29 mouse cellular contexts compared by ENCODE assay signal in the genomic region with DNA sequence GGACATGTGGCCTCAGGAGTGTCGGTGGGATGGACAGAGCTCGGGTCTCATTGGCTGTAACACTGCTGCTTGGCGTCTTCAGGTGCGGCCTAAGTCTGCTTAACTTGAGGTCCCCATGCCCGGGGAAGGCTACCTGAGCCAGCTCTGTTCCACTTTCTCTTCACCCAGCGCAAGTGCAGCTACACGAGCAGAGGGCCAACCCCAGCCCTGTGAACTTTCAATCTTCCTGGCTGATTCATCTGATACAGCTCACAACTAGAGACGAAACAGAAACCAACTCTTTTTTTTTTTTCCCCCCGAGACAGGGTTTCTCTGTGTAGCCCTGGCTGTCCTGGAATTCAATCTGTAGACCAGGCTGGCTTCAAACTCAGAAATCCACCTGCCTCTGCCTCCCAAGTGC. TPM values are rescaled to one million over a fixed set of nuclear protein-coding genes. Genes with fewer than 3 reads are reported as not detected.
DNase-seq lines count a peak whose midpoint lies in the region; ATAC-seq and TF ChIP-seq lines count a peak whose summit lies in the region.
"Had no signal": no experiment of that assay in that cellular context is flagged by ENCODE, and none has a peak within 500 bp of the region (broad histone marks: within the 10 kb centered on the region; RNA-seq: fewer than 3 reads in every experiment).

No protein-coding gene starts in this region.

- H3K9ac ChIP-seq in intestine, postnatal 0 days (ENCODE audit: low read depth, low read length), result no peak overlapping the region
- H3K9ac ChIP-seq in intestine, embryonic 16.5 days (ENCODE audit: low read depth, low read length), result no peak overlapping the region
- H3K9ac ChIP-seq: embryonic facial prominence, embryonic 15.5 days; forebrain, embryonic 12.5 days; forebrain, postnatal 0 days; heart, embryonic 15.5 days; kidney, embryonic 15.5 days; liver, embryonic 14.5 days; neural tube, embryonic 15.5 days had no signal

- no peaks in the 10 kb centered on the region for H3K4me1 ChIP-seq in intestine, postnatal 0 days (replicated peaks; ENCODE audit: control insufficient read depth, insufficient read depth, low read length)
- no peaks in the 10 kb centered on the region for H3K4me1 ChIP-seq in intestine, embryonic 16.5 days (ENCODE audit: control insufficient read depth, insufficient read depth, low read length)
- H3K4me1 ChIP-seq: embryonic facial prominence, embryonic 15.5 days; heart, embryonic 15.5 days; kidney, embryonic 15.5 days; neural tube, embryonic 15.5 days had no signal

- no peak for TF ChIP-seq CTCF in intestine, postnatal 0 days (IDR thresholded peaks at IDR 0.05; ENCODE audit: low read depth)

- H3K4me2 ChIP-seq in intestine, postnatal 0 days (replicated peaks; ENCODE audit: low read depth), result peak overlapping the region; percentile 14; the same call in 1 of the 2 replicates
- H3K4me2 ChIP-seq in intestine, embryonic 16.5 days (ENCODE audit: low read depth, low read length), result no peak overlapping the region
- H3K4me2 ChIP-seq: embryonic facial prominence, embryonic 15.5 days; forebrain, embryonic 12.5 days; heart, embryonic 15.5 days; kidney, embryonic 15.5 days; neural tube, embryonic 15.5 days had no signal

- no peak overlapping the region for H3K4me3 ChIP-seq in intestine, postnatal 0 days (ENCODE audit: low read depth, low read length)
- H3K4me3 ChIP-seq in intestine, embryonic 16.5 days (ENCODE audit: low read length), result no peak overlapping the region
- H3K4me3 ChIP-seq: embryonic facial prominence, embryonic 10.5 days; embryonic facial prominence, embryonic 15.5 days; forebrain, embryonic 12.5 days; heart, embryonic 10.5 days; heart, embryonic 15.5 days; kidney, embryonic 15.5 days; neural tube, embryonic 15.5 days had no signal

- no peaks in the 10 kb centered on the region for H3K27me3 ChIP-seq in intestine, postnatal 0 days (replicated peaks; ENCODE audit: control insufficient read depth, insufficient read depth, low read length)
- H3K27me3 ChIP-seq in intestine, embryonic 16.5 days (replicated peaks; ENCODE audit: control insufficient read depth, insufficient read depth, low read length), result no peaks in the 10 kb centered on the region
- H3K27me3 ChIP-seq: embryonic facial prominence, embryonic 15.5 days; heart, embryonic 15.5 days; neural tube, embryonic 15.5 days had no signal

- H3K9me3 ChIP-seq in intestine, postnatal 0 days (ENCODE audit: control insufficient read depth), result no peaks in the 10 kb centered on the region
- no peaks in the 10 kb centered on the region for H3K9me3 ChIP-seq in intestine, embryonic 16.5 days (ENCODE audit: control insufficient read depth, low read length)
- H3K9me3 ChIP-seq: embryonic facial prominence, embryonic 10.5 days; embryonic facial prominence, embryonic 15.5 days; forebrain, embryonic 12.5 days; heart, embryonic 10.5 days; heart, embryonic 15.5 days; kidney, embryonic 15.5 days; neural tube, embryonic 15.5 days had no signal

- DNase-seq in adrenal gland, adult (ENCODE audit: inconsistent age in 2 of 2, low spot score in 1 of 2), result peak; percentile 23 to 47
- no peak for DNase-seq in adrenal gland, postnatal 4 days (ENCODE audit: low spot score in 2 of 2)
- DNase-seq in induced T-regulatory cell, adult 2 months (ENCODE audit: low read depth), result peak; percentile 75
- no peak for DNase-seq in cerebellum, postnatal 25 days
- DNase-seq in spleen, adult 12 weeks (ENCODE audit: low spot score), result no peak
- DNase-seq: cerebellum, adult 11-12 months; cerebellum, adult 9-11 months; forebrain, postnatal 0 days; gastrocnemius, postnatal 14 days; heart, adult 11 months; kidney, adult 11 months; kidney, postnatal 25 days; liver; lung, adult 2 months; lung, postnatal 10 days; midbrain, embryonic 14.5 days; right cerebral cortex, postnatal 25 days had no signal

- peak; percentile 66 for ATAC-seq in intestine, postnatal 0 days
- ATAC-seq in intestine, embryonic 16.5 days, result no peak
- ATAC-seq: forebrain, postnatal 0 days; hindbrain, embryonic 16.5 days had no signal

- H3K27ac ChIP-seq in intestine, postnatal 0 days (ENCODE audit: low read depth, low read length), result no peak overlapping the region
- no peak overlapping the region for H3K27ac ChIP-seq in intestine, embryonic 16.5 days (ENCODE audit: low read length)
- H3K27ac ChIP-seq: embryonic facial prominence, embryonic 10.5 days; embryonic facial prominence, embryonic 15.5 days; forebrain, embryonic 12.5 days; heart, embryonic 10.5 days; heart, embryonic 15.5 days; kidney, embryonic 15.5 days; liver, embryonic 14.5 days; macrophage; neural tube, embryonic 15.5 days had no signal

- WGBS in intestine, postnatal 0 days, result 71% methylated on average over 9 of the region's 9 CpGs
- 77% methylated on average over 9 of the region's 9 CpGs for WGBS in intestine, embryonic 16.5 days

- H3K36me3 ChIP-seq in intestine, postnatal 0 days (ENCODE audit: control insufficient read depth, insufficient read depth), result peaks cover 27% of the 10 kb centered on the region
- no peaks in the 10 kb centered on the region for H3K36me3 ChIP-seq in intestine, embryonic 16.5 days (ENCODE audit: control insufficient read depth, insufficient read depth, low read length)

RNA-seq across cellular contexts. Expression of a gene that starts 13.9 kb away (rescaled TPM):
- 10 to 100 TPM; 54.8 to 58.3 TPM for total RNA-seq in adrenal gland, postnatal 4 days (2021)
- 52.9 and 53.7 TPM in 2 replicates for polyA plus RNA-seq in intestine, postnatal 0 days (2015; fragmentation: Nextera tagmentation; extraction: Ambion mirVana)
- polyA plus RNA-seq in intestine, embryonic 16.5 days (2015; fragmentation: Nextera tagmentation; extraction: Ambion mirVana), result 54.3 and 55.0 TPM in 2 replicates

RNA-seq across cellular contexts. Expression of a gene that starts 24.2 kb away (rescaled TPM):
- 10 to 100 TPM; 37.0 to 37.1 TPM for total RNA-seq in adrenal gland, postnatal 4 days (2021)
- 46.5 and 58.8 TPM in 2 replicates for polyA plus RNA-seq in intestine, postnatal 0 days (2015; fragmentation: Nextera tagmentation; extraction: Ambion mirVana)
- polyA plus RNA-seq in intestine, embryonic 16.5 days (2015; fragmentation: Nextera tagmentation; extraction: Ambion mirVana), result 40.5 and 45.6 TPM in 2 replicates

RNA-seq across cellular contexts. Expression of a gene that starts 55.2 kb away (rescaled TPM):
- 10 to 100 TPM; 56.5 to 56.7 TPM for total RNA-seq in adrenal gland, postnatal 4 days (2021)
- polyA plus RNA-seq in intestine, postnatal 0 days (2015; fragmentation: Nextera tagmentation; extraction: Ambion mirVana), result 16.8 and 18.5 TPM in 2 replicates
- 50.8 and 60.2 TPM in 2 replicates for polyA plus RNA-seq in intestine, embryonic 16.5 days (2015; fragmentation: Nextera tagmentation; extraction: Ambion mirVana)

Comparison
In these comparisons a context has a peak if more than half of its experiments do, and no peak if none do; other contexts are left out.
1. DNase-seq: peak in adrenal gland, adult (2 of 2) and induced T-regulatory cell, adult 2 months (single experiment); none in adrenal gland, postnatal 4 days (0 of 2), cerebellum, postnatal 25 days (0 of 2) and spleen, adult 12 weeks (single experiment).